Mouse (Mus musculus) erythroblast, embryonic 14.5 days (primary cell): ENCODE data around the gene Fgb. TPM values are rescaled to one million over a fixed set of nuclear protein-coding genes. Genes with fewer than 3 reads are reported as not detected.
A peak's percentile ranks its signal among the peaks of the same experiment; 100 is the strongest.

Source experiments
- H3K27me3 ChIP-seq: 2 replicates; pipeline ENCODE4 v1.6.1; 2012; ENCODE audit warnings: inconsistent platforms; ENCODE audit not compliant: control insufficient read depth
- H3K36me3 ChIP-seq: 2 replicates; pipeline ENCODE4 v1.6.1; 2012; ENCODE audit warnings: mild to moderate bottlenecking, inconsistent platforms; ENCODE audit not compliant: control insufficient read depth
- H3K4me1 ChIP-seq: 2 replicates; pipeline ENCODE4 v1.6.1; 2012; ENCODE audit warnings: inconsistent platforms; ENCODE audit not compliant: control insufficient read depth
- H3K4me3 ChIP-seq: replicated peaks from 2 replicates; pipeline ENCODE3; 2012; ENCODE audit warnings: moderate library complexity, mild to moderate bottlenecking, inconsistent platforms
- H3K9me3 ChIP-seq: 2 replicates; pipeline ENCODE4 v1.6.1; 2012; ENCODE audit warnings: low read length, inconsistent platforms, mixed read lengths; ENCODE audit not compliant: control insufficient read depth
- GATA1 ChIP-seq: IDR thresholded peaks from 2 replicates; pipeline ENCODE4 v1.6.1; 2012; ENCODE audit warnings: low read length, inconsistent platforms, mixed read lengths
- TAL1 ChIP-seq: IDR thresholded peaks from 3 replicates; pipeline ENCODE4 v1.6.1; 2012; ENCODE audit warnings: low read length, inconsistent platforms, mixed read lengths
- polyA plus RNA-seq: library from polyadenylated mRNA; stranded (reverse); fragments of >175 nt; gene quantifications from 2 replicates; pipeline ENCODE4 v1.2.3, GENCODE M21; 2012

Gene Fgb
- 0.03 and 0.04 TPM in 2 replicates for polyA plus RNA-seq

DNA sequence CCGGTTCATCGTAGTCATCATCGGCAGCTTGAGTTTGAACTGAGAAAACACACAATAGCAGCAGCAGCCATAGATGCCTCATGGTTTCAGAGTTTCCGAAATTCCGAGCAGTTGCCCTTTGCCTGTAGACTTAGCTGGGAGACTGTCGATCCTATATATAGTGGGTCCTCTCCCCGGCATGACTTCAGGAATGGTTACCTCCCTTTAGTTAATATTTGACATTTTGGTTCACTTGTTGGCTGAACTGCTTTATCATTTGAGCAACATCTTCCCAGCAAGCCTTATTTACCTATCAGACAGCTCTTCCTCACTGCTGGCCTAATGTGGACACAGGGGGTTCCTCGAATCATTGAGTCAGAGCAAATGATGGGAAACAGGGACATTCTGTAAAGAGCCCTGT is at the start of gene Fgb:
TSS of gene Fgb (minus strand) at position 184 of the 400 bp plus-strand sequence.
- H3K9me3 ChIP-seq = no peaks in the 10 kb centered on the region
- no peaks in the 10 kb centered on the region; the same call in 1 of the 2 replicates for H3K27me3 ChIP-seq
- TF ChIP-seq TAL1 (no peak), GATA1 (no peak)
- peak within 1 kb of the TSS; percentile 43 for H3K4me3 ChIP-seq
- H3K4me1 ChIP-seq = peaks cover 7% of the 10 kb centered on the region
- peaks cover 2% of the 10 kb centered on the region; the same call in 1 of the 2 replicates for H3K36me3 ChIP-seq

DNA sequence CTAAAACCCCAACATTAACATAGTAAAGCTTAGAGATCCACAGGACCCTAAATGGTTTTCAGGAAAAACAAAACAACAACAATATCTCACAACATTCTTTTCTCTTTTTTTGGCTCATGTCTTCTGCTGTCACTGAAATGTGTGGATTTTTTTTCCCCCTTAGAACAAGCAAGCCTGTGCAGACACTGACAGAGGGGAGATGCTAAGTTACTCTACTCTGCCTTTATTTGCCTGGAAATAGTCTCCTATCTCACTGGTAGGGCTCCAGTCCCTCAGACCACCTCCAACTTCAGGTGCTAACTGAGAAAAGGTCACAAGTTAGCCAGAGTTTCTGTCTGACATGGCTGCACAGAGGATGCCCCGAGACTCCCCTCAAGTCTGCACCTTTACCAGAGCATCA is 49.5 kb upstream of the Fgb start:
- no peak for TF ChIP-seq TAL1
- TF ChIP-seq GATA1 = no peak
- no peaks in the 10 kb centered on the region for H3K36me3 ChIP-seq

DNA sequence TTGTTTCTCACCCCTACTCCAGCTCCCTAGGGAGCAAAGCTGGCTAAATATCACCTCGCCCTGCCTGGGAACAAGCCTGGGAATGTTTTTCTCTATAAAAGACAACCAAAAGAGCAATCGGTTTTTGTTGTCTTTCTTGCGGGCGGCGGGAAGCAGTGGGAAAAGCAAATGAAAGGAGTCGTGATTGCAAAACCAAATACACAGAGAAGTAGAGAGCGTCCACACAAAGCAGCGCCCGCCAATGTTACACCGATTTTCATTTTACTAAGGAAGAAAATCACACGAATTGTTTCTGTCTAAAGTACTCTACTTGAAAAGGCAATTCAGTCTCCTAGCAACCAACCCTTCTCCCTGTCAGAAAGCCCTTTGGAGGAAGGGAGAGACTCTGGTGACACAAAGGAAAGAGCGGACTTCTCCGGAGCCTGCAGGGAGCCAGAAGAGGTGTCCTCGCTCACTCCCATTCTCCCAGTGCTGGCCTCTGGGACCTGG is 48.9 kb upstream of the Fgb start:
- H3K36me3 ChIP-seq = no peaks in the 10 kb centered on the region
- H3K27me3 ChIP-seq = no peaks in the 10 kb centered on the region
- no peak overlapping the region for H3K4me3 ChIP-seq
- peaks cover 8% of the 10 kb centered on the region for H3K9me3 ChIP-seq
- no peak for TF ChIP-seq GATA1
- no peak for TF ChIP-seq TAL1
- H3K4me1 ChIP-seq = no peaks in the 10 kb centered on the region

More for the DNA sequence above, 49.5 kb upstream of the Fgb start:
- Histone ChIP-seq H3K9me3 (peaks cover 10% of the 10 kb centered on the region), H3K4me3 (no peak overlapping the region), H3K4me1 (no peaks in the 10 kb centered on the region), H3K27me3 (no peaks in the 10 kb centered on the region)

DNA sequence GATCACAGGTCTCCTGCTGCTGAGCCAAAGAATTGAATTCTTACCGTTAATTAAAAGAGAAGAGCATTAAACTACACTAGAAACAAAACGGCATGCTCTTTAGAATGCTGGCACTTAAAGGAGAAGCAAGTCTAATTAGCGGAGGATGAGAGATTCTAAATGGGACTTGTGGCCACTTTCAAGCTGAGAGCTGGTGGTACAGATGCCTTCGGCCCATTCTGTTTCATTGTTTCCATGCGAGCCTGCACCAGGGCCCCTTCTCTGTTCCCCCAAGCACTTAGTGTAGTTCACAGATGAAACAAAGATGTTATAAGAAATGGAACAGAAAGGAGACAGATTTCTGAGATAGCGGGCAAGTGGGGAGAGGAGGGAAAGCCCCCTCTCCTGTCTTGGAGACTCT is 47.9 kb upstream of the Fgb start:
- H3K36me3 ChIP-seq = no peaks in the 10 kb centered on the region
- H3K27me3 ChIP-seq = no peaks in the 10 kb centered on the region
- peaks cover 1% of the 10 kb centered on the region; the same call in 1 of the 2 replicates for H3K9me3 ChIP-seq
- no peak overlapping the region for H3K4me3 ChIP-seq
- H3K4me1 ChIP-seq = no peaks in the 10 kb centered on the region
- TF ChIP-seq TAL1 = no peak
- TF ChIP-seq GATA1 = no peak

DNA sequence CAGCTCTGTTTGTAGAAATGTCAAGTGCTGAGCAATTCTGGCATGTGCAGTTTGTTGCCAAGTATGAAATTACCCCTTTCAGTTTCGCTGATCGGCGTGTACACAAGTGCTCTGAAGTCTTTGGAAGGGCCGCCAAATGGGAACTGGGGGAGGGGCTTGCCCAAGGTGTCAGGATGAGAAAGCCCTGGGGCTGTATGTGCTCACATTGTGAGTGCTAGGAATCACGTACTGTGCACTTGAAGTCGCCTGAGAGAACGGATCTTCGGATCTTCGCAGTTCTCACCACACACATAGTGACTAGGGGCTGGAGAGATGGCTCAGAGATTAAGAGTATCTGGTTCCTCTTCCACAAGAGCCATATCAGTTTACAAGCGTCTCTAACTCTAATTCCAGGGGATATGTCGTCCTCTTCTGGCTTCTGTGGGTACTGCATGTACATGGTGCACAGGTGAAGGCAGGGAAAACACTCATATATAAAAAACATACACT is 30.9 kb upstream of the Fgb start:
- H3K27me3 ChIP-seq = no peaks in the 10 kb centered on the region
- no peaks in the 10 kb centered on the region for H3K36me3 ChIP-seq
- H3K9me3 ChIP-seq = no peaks in the 10 kb centered on the region
- no peaks in the 10 kb centered on the region; the same call in 1 of the 2 replicates for H3K4me1 ChIP-seq
- H3K4me3 ChIP-seq = peak overlapping the region; percentile 5
- TF ChIP-seq GATA1 (no peak), TAL1 (no peak)

DNA sequence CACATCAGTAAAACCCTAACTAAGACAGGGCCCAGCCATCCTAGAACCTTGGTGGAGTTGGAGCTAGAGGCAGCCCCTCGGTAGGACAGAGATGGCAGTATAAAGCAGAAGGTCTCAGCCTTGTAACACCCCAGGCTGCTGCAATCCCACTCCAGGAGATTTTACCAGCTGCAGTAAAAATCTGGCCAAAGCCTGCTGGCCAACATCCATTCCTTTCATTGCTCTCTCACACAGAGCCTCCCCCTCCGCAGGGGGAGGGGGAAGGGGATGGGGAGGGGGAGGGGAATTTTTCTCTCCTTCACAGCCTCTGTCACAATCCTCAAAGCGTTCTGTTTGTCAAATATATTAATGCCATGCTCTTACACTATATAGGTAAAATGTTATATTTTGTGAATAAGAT is 26.9 kb upstream of the Fgb start:
- Histone ChIP-seq H3K9me3 (no peaks in the 10 kb centered on the region), H3K4me1 (no peaks in the 10 kb centered on the region; the same call in 1 of the 2 replicates), H3K36me3 (peaks cover 14% of the 10 kb centered on the region), H3K4me3 (no peak overlapping the region), H3K27me3 (no peaks in the 10 kb centered on the region)
- no peak for TF ChIP-seq GATA1
- TF ChIP-seq TAL1 = no peak

DNA sequence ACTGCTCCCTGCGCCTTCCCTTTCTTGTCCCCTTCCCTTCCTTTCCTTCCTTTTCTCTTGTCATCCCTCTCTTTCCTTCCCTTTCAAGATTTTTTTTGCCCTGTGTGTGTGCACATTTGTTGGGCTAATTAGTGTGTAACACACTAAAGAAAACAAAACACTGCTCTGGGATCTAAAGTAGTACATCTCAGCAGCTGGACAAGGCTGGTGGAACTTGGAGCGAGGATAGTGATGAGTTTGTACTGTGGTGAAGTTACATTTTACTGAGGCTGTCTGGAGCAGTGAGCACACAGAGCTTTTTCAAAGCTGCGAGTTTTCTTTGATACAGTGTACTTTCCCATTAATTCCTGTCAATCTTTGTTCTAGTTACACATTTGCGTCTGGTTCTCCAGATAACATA is 20.6 kb upstream of the Fgb start:
- no peaks in the 10 kb centered on the region for H3K9me3 ChIP-seq
- no peak for TF ChIP-seq TAL1
- no peak for TF ChIP-seq GATA1
- peaks cover 74% of the 10 kb centered on the region for H3K36me3 ChIP-seq
- no peaks in the 10 kb centered on the region for H3K4me1 ChIP-seq
- H3K4me3 ChIP-seq = no peak overlapping the region
- no peaks in the 10 kb centered on the region for H3K27me3 ChIP-seq

DNA sequence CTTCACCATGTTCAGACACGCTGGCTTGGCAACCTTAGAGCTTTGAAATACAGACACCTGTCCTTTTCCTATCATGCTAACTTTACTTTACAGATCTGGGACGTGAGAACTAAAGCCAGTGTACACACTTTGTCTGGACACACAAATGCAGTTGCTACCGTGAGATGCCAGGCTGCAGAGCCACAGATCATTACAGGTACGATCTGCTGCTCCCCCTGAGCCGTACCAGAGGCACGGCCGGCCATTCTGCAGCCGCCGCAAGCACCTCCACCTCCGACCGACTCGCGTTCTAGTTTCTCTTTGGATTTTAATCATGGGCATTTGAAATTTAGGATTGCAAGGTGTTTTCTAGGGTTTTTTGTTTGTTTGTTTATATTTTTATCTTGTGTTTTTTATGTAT is 19.2 kb upstream of the Fgb start:
- Histone ChIP-seq H3K4me3 (no peak overlapping the region), H3K27me3 (no peaks in the 10 kb centered on the region), H3K4me1 (no peaks in the 10 kb centered on the region), H3K36me3 (peaks cover 84% of the 10 kb centered on the region), H3K9me3 (no peaks in the 10 kb centered on the region)
- no peak for TF ChIP-seq TAL1
- TF ChIP-seq GATA1 = no peak

DNA sequence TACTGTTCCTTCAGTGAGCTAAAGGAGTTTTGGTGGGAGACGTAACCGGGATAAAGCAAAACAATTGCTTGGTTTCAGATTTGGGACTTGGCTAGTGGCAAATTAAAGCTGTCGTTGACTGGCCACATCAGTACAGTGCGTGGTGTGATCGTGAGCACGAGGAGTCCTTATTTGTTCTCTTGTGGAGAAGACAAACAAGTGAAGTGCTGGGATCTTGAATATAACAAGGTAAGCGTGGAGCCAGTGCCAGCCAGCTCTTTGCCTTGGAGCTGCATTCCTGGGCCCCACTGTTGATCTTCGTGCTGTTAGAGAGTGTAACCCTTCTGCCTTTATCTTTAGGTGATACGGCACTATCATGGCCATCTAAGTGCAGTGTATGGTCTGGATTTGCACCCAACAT is 18.3 kb upstream of the Fgb start:
- no peaks in the 10 kb centered on the region for H3K4me1 ChIP-seq
- TF ChIP-seq GATA1 (no peak), TAL1 (no peak)
- H3K27me3 ChIP-seq = no peaks in the 10 kb centered on the region
- H3K9me3 ChIP-seq = no peaks in the 10 kb centered on the region
- H3K36me3 ChIP-seq = peaks cover 92% of the 10 kb centered on the region
- no peak overlapping the region for H3K4me3 ChIP-seq

DNA sequence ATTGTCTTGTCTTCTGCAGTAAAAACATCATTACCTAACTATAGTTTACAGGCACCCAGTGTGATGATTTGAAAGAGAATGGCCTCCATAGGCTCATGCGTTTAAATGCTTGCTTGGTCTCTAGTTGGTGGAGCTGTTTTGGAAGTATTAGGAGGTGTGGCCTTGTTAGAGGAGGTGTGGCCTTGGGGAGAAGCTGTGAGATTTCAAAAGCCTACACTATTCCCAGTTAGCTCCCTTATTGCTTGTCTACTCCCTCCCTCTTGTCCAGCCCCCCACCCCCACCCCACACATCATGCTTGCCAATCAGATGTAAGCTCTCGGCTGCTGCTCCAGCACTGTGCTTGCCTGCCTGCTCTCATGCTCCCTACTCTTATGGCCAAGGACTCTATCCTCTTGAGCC is 7.4 kb upstream of the Fgb start:
- Histone ChIP-seq H3K36me3 (peaks cover 52% of the 10 kb centered on the region), H3K4me1 (peaks cover 28% of the 10 kb centered on the region)

More for the DNA sequence above, 7.4 kb upstream of the Fgb start:
- no peaks in the 10 kb centered on the region for H3K27me3 ChIP-seq
- no peak overlapping the region for H3K4me3 ChIP-seq
- no peak for TF ChIP-seq GATA1
- TF ChIP-seq TAL1 = no peak
- no peaks in the 10 kb centered on the region for H3K9me3 ChIP-seq
